Mouse (Mus musculus) neural tube, embryonic 14.5 days (tissue): Measurements from ENCODE around the gene Ctnnbl1. TPM values are rescaled to one million over a fixed set of nuclear protein-coding genes. Genes with fewer than 3 reads are reported as not detected.

Source experiments
- ATAC-seq: fragments of 200-750 bp; cut with Nextera tagmentation; 2 replicates; pipeline ENCODE4 v1.8.0; 2017; ENCODE audit warnings: low read depth, mild to moderate bottlenecking, moderate TSS enrichment, moderate library complexity
- H3K27ac ChIP-seq: fragments of 300-500 bp; sonication (generic); 2 replicates; pipeline ENCODE4 v1.5.1; 2014; ENCODE audit warnings: low read depth, mild to moderate bottlenecking, control low read depth, low read length, moderate library complexity, mixed read lengths
- H3K27me3 ChIP-seq: fragments of 300-500 bp; sonication (generic); 2 replicates; pipeline ENCODE4 v1.6.1; 2014; ENCODE audit warnings: low read length; ENCODE audit not compliant: control insufficient read depth, insufficient read depth
- H3K36me3 ChIP-seq: fragments of 300-500 bp; sonication (generic); 2 replicates; pipeline ENCODE4 v1.6.1; 2014; ENCODE audit warnings: low read length, mixed read lengths; ENCODE audit not compliant: control insufficient read depth, insufficient read depth
- H3K4me1 ChIP-seq: fragments of 300-500 bp; sonication (generic); 2 replicates; pipeline ENCODE4 v1.6.1; 2014; ENCODE audit warnings: low read length; ENCODE audit not compliant: control insufficient read depth, insufficient read depth
- H3K4me2 ChIP-seq: fragments of 300-500 bp; sonication (generic); 2 replicates; pipeline ENCODE4 v1.6.1; 2014; ENCODE audit warnings: mild to moderate bottlenecking, low read depth, low read length, control low read depth
- H3K4me3 ChIP-seq: fragments of 300-500 bp; sonication (generic); 2 replicates; pipeline ENCODE4 v1.5.1; 2014; ENCODE audit warnings: low read depth, low read length, control low read depth, mixed read lengths
- H3K9ac ChIP-seq: fragments of 300-500 bp; sonication (generic); replicated peaks from 2 replicates; pipeline ENCODE4 v1.6.1; 2014; ENCODE audit warnings: low read depth, mild to moderate bottlenecking, control low read depth, low read length, mixed read lengths
- H3K9me3 ChIP-seq: fragments of 300-500 bp; sonication (generic); 2 replicates; pipeline ENCODE4 v1.6.1; 2016; ENCODE audit warnings: low read length; ENCODE audit not compliant: control insufficient read depth
- WGBS: fragments of 180-500 bp; shearing (Covaris S2); extraction: QIAGEN DNeasy Blood & Tissue Kit; methylation state at CpG from one replicate; pipeline ENCODE4 v1.1.7; 2014; 5-methylcytosine and 5-hydroxymethylcytosine counted together
- polyA plus RNA-seq: library from polyadenylated mRNA; unstranded; fragments of >200 nt; fragmentation: Nextera tagmentation; extraction: Ambion mirVana; gene quantifications from 2 replicates; pipeline ENCODE4 v1.2.1, GENCODE M21; 2014

The Ctnnbl1 gene
- polyA plus RNA-seq, 1 experiment from 2014 or later = 59.4 TPM

- peak overlapping the region; percentile 86 for H3K9ac ChIP-seq
- H3K27ac ChIP-seq = peak overlapping the region; percentile 67
- peak overlapping the region; percentile 56 for H3K4me2 ChIP-seq
- no peaks in the 10 kb centered on the region for H3K9me3 ChIP-seq
- 26% methylated on average over 38 of the region's 43 CpGs for WGBS
- no peak for ATAC-seq
- H3K36me3 ChIP-seq = no peaks in the 10 kb centered on the region
- H3K4me3 ChIP-seq = peak overlapping the region; percentile 61
- no peaks in the 10 kb centered on the region for H3K27me3 ChIP-seq
- peaks cover 29% of the 10 kb centered on the region; the same call in 1 of the 2 replicates for H3K4me1 ChIP-seq
Observed at GRCm38 (mm10) chr2:157914889-157915517, 177.8 kb downstream of the Ctnnbl1 start.

- H3K4me1 ChIP-seq = peaks cover 37% of the 10 kb centered on the region
- no peaks in the 10 kb centered on the region for H3K27me3 ChIP-seq
- peak overlapping the region; percentile 27 for H3K4me2 ChIP-seq
- no peaks in the 10 kb centered on the region for H3K36me3 ChIP-seq
- 11% methylated on average over 10 of the region's 10 CpGs for WGBS
- no peak overlapping the region for H3K27ac ChIP-seq
- no peaks in the 10 kb centered on the region for H3K9me3 ChIP-seq
- no peak for ATAC-seq
- H3K9ac ChIP-seq = peak overlapping the region; percentile 18; the same call in 1 of the 2 replicates
- peak overlapping the region; percentile 3; the same call in 1 of the 2 replicates for H3K4me3 ChIP-seq
Observed at GRCm38 (mm10) chr2:157918529-157918928, 181.3 kb downstream of the Ctnnbl1 start.

- no peaks in the 10 kb centered on the region for H3K9me3 ChIP-seq
- no peak overlapping the region for H3K4me3 ChIP-seq
- no peaks in the 10 kb centered on the region for H3K36me3 ChIP-seq
- H3K4me2 ChIP-seq = no peak overlapping the region
- H3K27ac ChIP-seq = no peak overlapping the region; the same call in 1 of the 2 replicates
- H3K4me1 ChIP-seq = peaks cover 45% of the 10 kb centered on the region
- H3K9ac ChIP-seq = no peak overlapping the region
- H3K27me3 ChIP-seq = no peaks in the 10 kb centered on the region
- 62% methylated on average over 7 of the region's 7 CpGs for WGBS
- ATAC-seq = no peak
Observed at GRCm38 (mm10) chr2:157921551-157921950, 184.3 kb downstream of the Ctnnbl1 start.

- no peaks in the 10 kb centered on the region for H3K27me3 ChIP-seq
- no peaks in the 10 kb centered on the region for H3K36me3 ChIP-seq
- H3K27ac ChIP-seq = peak overlapping the region; percentile 62
- WGBS = 0% methylated on average over 7 of the region's 7 CpGs
- H3K9ac ChIP-seq = no peak overlapping the region; the same call in 1 of the 2 replicates
- ATAC-seq = no peak
- peak overlapping the region; percentile 24; the same call in 1 of the 2 replicates for H3K4me2 ChIP-seq
- no peak overlapping the region for H3K4me3 ChIP-seq
- H3K4me1 ChIP-seq = peaks cover 48% of the 10 kb centered on the region
- no peaks in the 10 kb centered on the region for H3K9me3 ChIP-seq
Observed at GRCm38 (mm10) chr2:157923406-157923805, 186.2 kb downstream of the Ctnnbl1 start.

GRCm38 (mm10) chr2:157924504-157924903, 187.3 kb downstream of the Ctnnbl1 start:
- no peak overlapping the region for H3K4me2 ChIP-seq
- H3K36me3 ChIP-seq = no peaks in the 10 kb centered on the region
- peaks cover 47% of the 10 kb centered on the region for H3K4me1 ChIP-seq
- H3K9me3 ChIP-seq = no peaks in the 10 kb centered on the region
- WGBS = 66% methylated on average over 5 of the region's 5 CpGs
- no peak for ATAC-seq
- H3K9ac ChIP-seq = no peak overlapping the region
- no peak overlapping the region for H3K27ac ChIP-seq
- H3K4me3 ChIP-seq = no peak overlapping the region
- no peaks in the 10 kb centered on the region for H3K27me3 ChIP-seq

GRCm38 (mm10) chr2:157926502-157926901, 189.3 kb downstream of the Ctnnbl1 start:
- no peaks in the 10 kb centered on the region for H3K9me3 ChIP-seq
- H3K4me1 ChIP-seq = peaks cover 36% of the 10 kb centered on the region
- 33% methylated on average over 7 of the region's 7 CpGs for WGBS
- H3K36me3 ChIP-seq = no peaks in the 10 kb centered on the region
- no peak overlapping the region for H3K4me3 ChIP-seq
- no peak overlapping the region for H3K4me2 ChIP-seq
- H3K27ac ChIP-seq = peak overlapping the region; percentile 35
- no peaks in the 10 kb centered on the region for H3K27me3 ChIP-seq
- no peak for ATAC-seq
- H3K9ac ChIP-seq = no peak overlapping the region

- Histone ChIP-seq H3K27me3 (no peaks in the 10 kb centered on the region), H3K9ac (no peak overlapping the region), H3K4me2 (no peak overlapping the region), H3K27ac (peak overlapping the region; percentile 35), H3K4me1 (peaks cover 31% of the 10 kb centered on the region), H3K36me3 (no peaks in the 10 kb centered on the region), H3K4me3 (no peak overlapping the region), H3K9me3 (no peaks in the 10 kb centered on the region)
- ATAC-seq = no peak
- 37% methylated on average over 3 of the region's 3 CpGs for WGBS
Observed at GRCm38 (mm10) chr2:157926927-157927326, 189.7 kb downstream of the Ctnnbl1 start.

- Histone ChIP-seq H3K36me3 (no peaks in the 10 kb centered on the region), H3K9me3 (no peaks in the 10 kb centered on the region), H3K4me3 (no peak overlapping the region), H3K27me3 (no peaks in the 10 kb centered on the region), H3K9ac (0 out of 2 replicates have a peak overlapping the region, but pooled peaks have one; percentile 2), H3K27ac (peak overlapping the region; percentile 35), H3K4me2 (peak overlapping the region; percentile 5; the same call in 1 of the 2 replicates), H3K4me1 (peaks cover 27% of the 10 kb centered on the region)
- ATAC-seq = no peak; the same call in 1 of the 2 replicates
- WGBS = 42% methylated on average over 20 of the region's 20 CpGs
Observed at GRCm38 (mm10) chr2:157927397-157927796, 190.2 kb downstream of the Ctnnbl1 start.

GRCm38 (mm10) chr2:157927815-157928214, 190.6 kb downstream of the Ctnnbl1 start:
- Histone ChIP-seq H3K9me3 (no peaks in the 10 kb centered on the region), H3K36me3 (no peaks in the 10 kb centered on the region), H3K4me1 (peaks cover 23% of the 10 kb centered on the region), H3K27me3 (no peaks in the 10 kb centered on the region), H3K27ac (peak overlapping the region; percentile 35; the same call in 1 of the 2 replicates), H3K9ac (0 out of 2 replicates have a peak overlapping the region, but pooled peaks have one; percentile 2), H3K4me3 (no peak overlapping the region), H3K4me2 (peak overlapping the region; percentile 5; the same call in 1 of the 2 replicates)
- ATAC-seq = peak; percentile 19; the same call in 1 of the 2 replicates
- 4% methylated on average over 2 of the region's 2 CpGs for WGBS
